Mouse (Mus musculus) liver, adult 2 months (tissue): Measurements from ENCODE around the gene Dnal4. TPM values are rescaled to one million over a fixed set of nuclear protein-coding genes. Genes with fewer than 3 reads are reported as not detected.
A peak's percentile ranks its signal among the peaks of the same experiment; 100 is the strongest.

Source experiments
- DNase-seq: peaks from one replicate; pipeline ENCODE4 v3.0.0-alpha.2; 2011; ENCODE audit warnings: low read depth, low spot score; ENCODE audit errors: extremely low read depth
- H3K27ac ChIP-seq: fragments of 200-500 bp; replicated peaks from 2 replicates; pipeline ENCODE4 v1.5.1; 2012; ENCODE audit warnings: low read depth, mild to moderate bottlenecking, control low read depth, inconsistent platforms, low read length; ENCODE audit not compliant: insufficient read depth
- H3K27me3 ChIP-seq: fragments of 200-500 bp; 2 replicates; pipeline ENCODE4 v1.6.1; 2012; ENCODE audit warnings: mild to moderate bottlenecking, moderate library complexity, low read length, inconsistent platforms; ENCODE audit not compliant: control insufficient read depth, insufficient read depth
- H3K36me3 ChIP-seq: fragments of 200-500 bp; 2 replicates; pipeline ENCODE4 v1.6.1; 2012; ENCODE audit warnings: low read length, inconsistent platforms; ENCODE audit not compliant: control insufficient read depth, insufficient read depth
- H3K4me1 ChIP-seq: fragments of 200-500 bp; 2 replicates; pipeline ENCODE4 v1.6.1; 2011; ENCODE audit warnings: low read length; ENCODE audit not compliant: control insufficient read depth, insufficient read depth
- H3K4me3 ChIP-seq: fragments of 200-500 bp; 2 replicates; pipeline ENCODE4 v1.5.1; 2011; ENCODE audit warnings: low read depth, mild to moderate bottlenecking, control low read depth, low read length, moderate library complexity; ENCODE audit not compliant: insufficient read depth
- H3K79me2 ChIP-seq: fragments of 200-500 bp; 2 replicates; pipeline ENCODE4 v1.6.1; 2012; ENCODE audit warnings: inconsistent platforms, mild to moderate bottlenecking, low read length, moderate library complexity; ENCODE audit not compliant: control insufficient read depth, insufficient read depth
- H3K9ac ChIP-seq: fragments of 200-500 bp; 2 replicates; pipeline ENCODE4 v1.6.1; 2012; ENCODE audit warnings: low read depth, mild to moderate bottlenecking, control low read depth, inconsistent platforms, low read length
- CTCF ChIP-seq: fragments of 200-500 bp; IDR thresholded peaks from 2 replicates; pipeline ENCODE4 v1.5.1; 2011; ENCODE audit warnings: low read depth, low read length, control low read depth
- POLR2A ChIP-seq: fragments of 200-500 bp; IDR thresholded peaks from 2 replicates; pipeline ENCODE4 v1.6.1; 2011; ENCODE audit warnings: low read length, control low read depth; ENCODE audit not compliant: insufficient read depth; ENCODE audit errors: extremely low read depth
- WGBS: fragments of 180-500 bp; shearing (Covaris S2); methylation state at CpG from one replicate; pipeline ENCODE4 v1.1.7; 2018; 5-methylcytosine and 5-hydroxymethylcytosine counted together
- polyA plus RNA-seq: library from polyadenylated mRNA; depleted of rRNA; stranded (reverse); fragments of >200 nt; gene quantifications from 2 replicates; pipeline ENCODE4 v1.2.3, GENCODE M21; 2012
- total RNA-seq: library from RNA; depleted of rRNA; stranded (reverse); fragments of >200 nt; gene quantifications from 2 replicates; pipeline ENCODE4 v1.2.3, GENCODE M21; 2014

The Dnal4 gene
- total and polyA plus RNA-seq, 2 experiments = 6.2 to 14.2 TPM

DNA sequence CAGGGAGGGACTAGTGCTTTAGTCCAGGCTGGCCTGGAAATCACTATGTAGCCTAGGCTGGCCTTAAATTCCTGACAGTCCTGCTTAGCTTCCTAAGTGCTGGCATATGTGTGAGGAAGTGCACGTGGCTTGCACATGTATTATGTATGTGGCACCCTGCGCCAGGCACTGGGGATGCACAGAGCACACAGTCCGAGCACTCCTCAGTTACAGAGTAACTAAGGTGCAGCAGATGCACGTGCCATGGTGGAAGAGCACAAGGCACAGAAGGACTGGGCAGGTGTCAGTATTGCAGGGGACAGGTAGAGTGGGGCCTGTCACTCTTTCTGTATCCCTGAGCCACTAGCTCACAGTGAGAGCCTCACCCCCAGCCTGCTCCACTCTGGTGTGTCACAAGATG lies 22.5 kb downstream of the Dnal4 start:
- H3K27ac ChIP-seq = no peak overlapping the region
- WGBS = 76% methylated on average over 4 of the region's 4 CpGs
- no peaks in the 10 kb centered on the region for H3K27me3 ChIP-seq
- H3K4me1 ChIP-seq = no peaks in the 10 kb centered on the region
- H3K36me3 ChIP-seq = no peaks in the 10 kb centered on the region
- DNase-seq = no peak
- no peak overlapping the region for H3K9ac ChIP-seq
- no peaks in the 10 kb centered on the region for H3K79me2 ChIP-seq
- no peak overlapping the region for H3K4me3 ChIP-seq
- TF ChIP-seq CTCF (no peak), POLR2A (no peak)

- no peaks in the 10 kb centered on the region for H3K36me3 ChIP-seq
- no peak overlapping the region for H3K27ac ChIP-seq
- TF ChIP-seq POLR2A (no peak), CTCF (no peak)
- H3K4me3 ChIP-seq = no peak overlapping the region
- H3K9ac ChIP-seq = no peak overlapping the region
- DNase-seq = no peak
- no peaks in the 10 kb centered on the region for H3K4me1 ChIP-seq
- no peaks in the 10 kb centered on the region for H3K79me2 ChIP-seq
- 74% methylated on average over 4 of the region's 4 CpGs for WGBS
- H3K27me3 ChIP-seq = no peaks in the 10 kb centered on the region
These were observed 23.8 kb downstream of the Dnal4 start for GRCm38 (mm10) chr15:79753873-79754272.

GRCm38 (mm10) chr15:79753420-79753752 lies 24.3 kb downstream of the Dnal4 start:
- Histone ChIP-seq H3K27me3 (no peaks in the 10 kb centered on the region), H3K36me3 (no peaks in the 10 kb centered on the region), H3K4me1 (no peaks in the 10 kb centered on the region), H3K4me3 (no peak overlapping the region), H3K27ac (no peak overlapping the region), H3K79me2 (no peaks in the 10 kb centered on the region), H3K9ac (no peak overlapping the region)
- 95% methylated on average over 3 of the region's 3 CpGs for WGBS
- TF ChIP-seq POLR2A = no peak
- no peak; the same call in 1 of the 2 replicates for TF ChIP-seq CTCF
- DNase-seq = no peak

DNA sequence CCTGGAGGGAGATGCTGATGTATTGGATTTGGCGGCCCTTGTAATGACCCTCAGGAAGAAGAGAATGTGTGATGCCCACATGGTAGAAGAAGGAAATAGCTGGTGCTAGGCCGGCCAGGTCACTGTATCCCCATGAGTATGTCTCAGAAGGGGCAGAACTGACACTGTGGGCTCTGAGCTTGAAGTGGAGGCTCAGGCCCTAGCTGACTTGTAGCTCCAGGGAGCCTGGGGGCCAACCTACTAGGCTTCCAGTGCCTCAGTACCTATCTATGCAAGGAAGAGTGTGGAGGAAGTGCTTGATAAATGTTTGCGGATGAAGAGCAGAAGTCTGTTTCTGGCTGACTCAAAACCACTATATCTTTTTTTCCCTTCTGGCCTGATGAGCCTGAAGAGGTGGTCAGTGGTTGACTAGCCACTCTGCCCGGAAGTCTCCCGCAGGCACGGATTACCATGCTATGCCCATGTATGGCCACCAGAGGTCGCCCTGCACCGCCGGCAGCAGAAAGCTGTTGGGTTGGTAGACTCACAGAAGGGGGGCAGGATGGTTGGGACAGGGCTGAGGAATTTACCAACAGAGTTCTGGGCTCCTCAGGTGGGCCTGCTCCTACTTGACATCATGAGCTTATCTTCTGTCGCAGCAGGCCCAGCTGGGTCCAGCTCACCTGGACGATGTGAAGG lies 24.8 kb downstream of the Dnal4 start:
- Histone ChIP-seq H3K27ac (no peak overlapping the region), H3K79me2 (no peaks in the 10 kb centered on the region), H3K4me3 (no peak overlapping the region), H3K27me3 (no peaks in the 10 kb centered on the region), H3K36me3 (no peaks in the 10 kb centered on the region), H3K9ac (no peak overlapping the region), H3K4me1 (no peaks in the 10 kb centered on the region)
- WGBS = 25% methylated on average over 11 of the region's 11 CpGs
- TF ChIP-seq CTCF (peak; percentile 99), POLR2A (no peak)
- DNase-seq = no peak

DNA sequence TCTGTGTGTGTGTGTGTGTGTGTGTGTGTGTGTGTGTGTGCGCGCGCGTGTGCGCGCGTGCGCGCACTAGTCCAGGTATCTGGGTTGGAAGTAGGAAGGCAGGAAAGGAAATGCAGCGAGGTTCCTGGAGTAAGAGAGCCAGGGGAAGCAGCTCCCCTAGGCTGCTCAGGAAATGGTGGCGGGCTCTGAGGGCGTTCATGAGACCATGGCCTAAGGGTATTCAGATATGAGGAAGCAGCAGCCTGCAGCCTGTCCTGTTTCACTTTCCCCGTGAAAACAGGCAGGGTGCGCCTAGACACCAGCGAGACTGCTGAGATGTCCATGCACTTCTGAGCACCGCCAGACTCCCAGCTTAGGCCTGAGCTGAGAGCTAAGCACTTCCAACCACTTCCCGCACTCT lies 25.9 kb downstream of the Dnal4 start:
- no peak overlapping the region for H3K4me3 ChIP-seq
- H3K4me1 ChIP-seq = no peaks in the 10 kb centered on the region
- DNase-seq = no peak
- no peak overlapping the region; the same call in 1 of the 2 replicates for H3K27ac ChIP-seq
- H3K36me3 ChIP-seq = no peaks in the 10 kb centered on the region
- no peak overlapping the region for H3K9ac ChIP-seq
- 84% methylated on average over 17 of the region's 17 CpGs for WGBS
- TF ChIP-seq POLR2A = no peak
- no peak for TF ChIP-seq CTCF
- no peaks in the 10 kb centered on the region for H3K27me3 ChIP-seq
- no peaks in the 10 kb centered on the region for H3K79me2 ChIP-seq

DNA sequence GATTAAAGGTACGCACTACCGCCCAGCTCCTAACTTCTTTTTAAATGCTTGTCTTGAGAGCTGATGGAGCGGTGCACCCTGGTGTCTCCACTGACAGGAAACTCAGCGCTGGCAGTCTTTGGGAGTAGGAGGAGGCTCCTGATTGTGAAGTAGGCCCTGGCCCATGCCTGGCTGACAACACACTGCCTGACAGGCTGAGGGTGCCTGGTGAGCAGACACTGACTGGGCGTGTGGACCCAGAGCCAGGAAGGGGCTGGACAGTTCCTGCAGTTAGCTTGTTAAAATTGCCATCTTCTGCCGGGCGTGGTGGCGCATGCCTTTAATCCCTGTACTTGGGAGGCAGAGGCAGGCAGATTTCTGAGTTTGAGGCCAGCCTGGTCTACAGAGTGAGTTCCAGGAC lies 27.4 kb downstream of the Dnal4 start:
- WGBS = 94% methylated on average over 8 of the region's 8 CpGs
- H3K27me3 ChIP-seq = no peaks in the 10 kb centered on the region
- DNase-seq = no peak
- no peak overlapping the region for H3K9ac ChIP-seq
- no peak overlapping the region for H3K4me3 ChIP-seq
- no peak overlapping the region for H3K27ac ChIP-seq
- H3K36me3 ChIP-seq = no peaks in the 10 kb centered on the region
- no peaks in the 10 kb centered on the region for H3K79me2 ChIP-seq
- H3K4me1 ChIP-seq = no peaks in the 10 kb centered on the region
- TF ChIP-seq CTCF = no peak
- no peak for TF ChIP-seq POLR2A
